Mouse (Mus musculus) neural tube, embryonic 15.5 days (tissue): ENCODE data around the gene Nsun5. TPM values are rescaled to one million over a fixed set of nuclear protein-coding genes. Genes with fewer than 3 reads are reported as not detected.
A peak's percentile ranks its signal among the peaks of the same experiment; 100 is the strongest.

Experiments
- ATAC-seq: fragments of 200-750 bp; cut with Nextera tagmentation; 2 replicates; pipeline ENCODE4 v1.8.0; 2017; ENCODE audit warnings: mild to moderate bottlenecking, moderate TSS enrichment, moderate library complexity; ENCODE audit not compliant: low FRiP score
- H3K27ac ChIP-seq: fragments of 300-500 bp; sonication (generic); replicated peaks from 2 replicates; pipeline ENCODE4 v1.5.1; 2015; ENCODE audit warnings: mild to moderate bottlenecking, inconsistent platforms
- H3K27me3 ChIP-seq: fragments of 300-500 bp; sonication (generic); replicated peaks from 2 replicates; pipeline ENCODE4 v1.6.1; 2015; ENCODE audit warnings: inconsistent platforms
- H3K36me3 ChIP-seq: fragments of 300-500 bp; sonication (generic); 2 replicates; pipeline ENCODE4 v1.6.1; 2015; ENCODE audit warnings: inconsistent platforms
- H3K4me1 ChIP-seq: fragments of 300-500 bp; sonication (generic); 2 replicates; pipeline ENCODE4 v1.6.1; 2015; ENCODE audit warnings: inconsistent platforms
- H3K4me2 ChIP-seq: fragments of 300-500 bp; sonication (generic); 2 replicates; pipeline ENCODE4 v1.6.1; 2015; ENCODE audit warnings: inconsistent platforms, mild to moderate bottlenecking, moderate library complexity
- H3K4me3 ChIP-seq: fragments of 300-500 bp; sonication (generic); replicated peaks from 2 replicates; pipeline ENCODE4 v1.5.1; 2015; ENCODE audit warnings: mild to moderate bottlenecking, inconsistent platforms
- H3K9ac ChIP-seq: fragments of 300-500 bp; sonication (generic); replicated peaks from 2 replicates; pipeline ENCODE4 v1.6.1; 2015; ENCODE audit warnings: mild to moderate bottlenecking, inconsistent platforms
- H3K9me3 ChIP-seq: fragments of 300-500 bp; sonication (generic); replicated peaks from 2 replicates; pipeline ENCODE4 v1.6.1; 2016; ENCODE audit warnings: inconsistent platforms
- WGBS: fragments of 180-500 bp; shearing (Covaris S2); methylation state at CpG from one replicate; pipeline ENCODE4 v1.1.7; 2015; ENCODE audit warnings: mixed read lengths; 5-methylcytosine and 5-hydroxymethylcytosine counted together
- polyA plus RNA-seq: library from polyadenylated mRNA; unstranded; fragments of >200 nt; fragmentation: Nextera tagmentation; extraction: Ambion mirVana; gene quantifications from 2 replicates; pipeline ENCODE4 v1.2.1, GENCODE M21; 2015

Nsun5 gene
- 29.4 and 31.8 TPM in 2 replicates for polyA plus RNA-seq

GRCm38 (mm10) chr5:135369787-135370654 is at the start of gene Nsun5:
Gene Nsun5, plus strand, starts transcription at chr5:135369953.
- H3K36me3 ChIP-seq, result peaks cover 31% of the 10 kb centered on the region
- peak within 1 kb of the TSS; percentile 84 for H3K9ac ChIP-seq
- peak within 1 kb of the TSS; percentile 94 for H3K4me3 ChIP-seq
- under 1% methylated on average over 61 of the region's 64 CpGs for WGBS
- peak within 1 kb of the TSS; percentile 76 for H3K4me2 ChIP-seq
- peak; percentile 79 for ATAC-seq
- H3K4me1 ChIP-seq, result peaks cover 19% of the 10 kb centered on the region
- no peaks in the 10 kb centered on the region for H3K9me3 ChIP-seq
- H3K27me3 ChIP-seq, result no peaks in the 10 kb centered on the region
- peak within 1 kb of the TSS; percentile 82 for H3K27ac ChIP-seq

GRCm38 (mm10) chr5:135322197-135322596 is 47.6 kb upstream of the Nsun5 start:
- no peak overlapping the region for H3K4me2 ChIP-seq
- no peak overlapping the region for H3K9ac ChIP-seq
- no peaks in the 10 kb centered on the region for H3K9me3 ChIP-seq
- H3K27me3 ChIP-seq, result no peaks in the 10 kb centered on the region
- H3K27ac ChIP-seq, result no peak overlapping the region
- H3K4me3 ChIP-seq, result no peak overlapping the region
- H3K4me1 ChIP-seq, result no peaks in the 10 kb centered on the region
- 91% methylated on average over 1 of the region's 1 CpGs for WGBS
- ATAC-seq, result no peak
- H3K36me3 ChIP-seq, result no peaks in the 10 kb centered on the region

GRCm38 (mm10) chr5:135326121-135326659 is 43.6 kb upstream of the Nsun5 start:
- ATAC-seq, result no peak
- H3K9ac ChIP-seq, result no peak overlapping the region
- no peaks in the 10 kb centered on the region for H3K36me3 ChIP-seq
- no peaks in the 10 kb centered on the region for H3K4me1 ChIP-seq
- H3K4me3 ChIP-seq, result no peak overlapping the region
- no peak overlapping the region for H3K4me2 ChIP-seq
- no peak overlapping the region for H3K27ac ChIP-seq
- 19% methylated on average over 3 of the region's 3 CpGs for WGBS
- no peaks in the 10 kb centered on the region for H3K27me3 ChIP-seq
- no peaks in the 10 kb centered on the region for H3K9me3 ChIP-seq

GRCm38 (mm10) chr5:135329471-135329870 is 40.3 kb upstream of the Nsun5 start:
- no peak overlapping the region for H3K4me3 ChIP-seq
- H3K27me3 ChIP-seq, result no peaks in the 10 kb centered on the region
- H3K4me2 ChIP-seq, result no peak overlapping the region
- ATAC-seq, result no peak
- H3K9me3 ChIP-seq, result no peaks in the 10 kb centered on the region
- H3K4me1 ChIP-seq, result no peaks in the 10 kb centered on the region
- H3K27ac ChIP-seq, result no peak overlapping the region
- 88% methylated on average over 4 of the region's 4 CpGs for WGBS
- no peaks in the 10 kb centered on the region for H3K36me3 ChIP-seq
- H3K9ac ChIP-seq, result no peak overlapping the region

DNA sequence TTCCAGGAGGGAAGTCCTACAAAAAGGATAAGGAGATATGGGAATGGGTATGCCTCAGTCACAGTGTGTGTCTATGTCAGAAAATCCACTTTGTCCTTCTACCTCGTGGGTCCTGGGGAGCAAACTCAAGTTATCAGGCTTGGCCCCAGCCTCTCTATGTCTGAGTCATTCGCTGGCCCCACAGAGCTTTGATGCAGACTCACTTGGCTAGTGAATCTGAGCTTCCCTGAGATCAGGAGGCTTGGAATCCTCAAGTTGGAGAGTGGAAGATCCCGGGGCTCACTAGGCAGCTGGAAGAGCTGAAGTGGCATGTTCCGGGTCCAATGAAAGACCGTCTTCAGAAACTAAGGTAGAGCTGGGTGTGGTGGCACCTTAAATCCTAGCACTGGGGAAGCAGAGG is 39.6 kb upstream of the Nsun5 start:
- ATAC-seq, result no peak
- H3K9me3 ChIP-seq, result no peaks in the 10 kb centered on the region
- WGBS, result 83% methylated on average over 5 of the region's 5 CpGs

DNA sequence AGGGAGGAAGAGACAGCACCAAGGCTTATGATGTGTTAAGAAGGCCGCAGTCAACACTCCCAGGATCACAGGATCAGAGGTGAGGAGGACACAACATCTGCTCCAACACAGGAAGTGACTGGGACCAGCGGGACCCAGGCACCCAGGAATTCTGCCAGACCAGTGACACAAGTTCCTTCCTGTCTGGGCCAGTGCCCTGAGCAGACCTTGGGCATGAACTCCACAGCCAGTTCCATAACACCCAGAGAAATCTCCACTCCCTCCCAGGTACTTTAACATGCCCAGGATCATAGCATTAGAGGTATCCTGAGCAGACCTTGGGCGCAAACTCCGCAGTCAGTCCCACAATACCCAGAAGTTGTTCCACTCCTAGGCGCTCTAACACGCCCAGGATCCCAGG is 38.6 kb upstream of the Nsun5 start:
- Histone ChIP-seq H3K4me2 (no peak overlapping the region), H3K4me1 (no peaks in the 10 kb centered on the region), H3K27me3 (no peaks in the 10 kb centered on the region), H3K9me3 (no peaks in the 10 kb centered on the region), H3K36me3 (no peaks in the 10 kb centered on the region), H3K4me3 (no peak overlapping the region), H3K9ac (no peak overlapping the region), H3K27ac (no peak overlapping the region)
- 84% methylated on average over 6 of the region's 6 CpGs for WGBS
- ATAC-seq, result no peak

More for the DNA sequence above, 39.6 kb upstream of the Nsun5 start:
- Histone ChIP-seq H3K36me3 (no peaks in the 10 kb centered on the region), H3K27ac (no peak overlapping the region), H3K9ac (no peak overlapping the region), H3K4me3 (no peak overlapping the region), H3K27me3 (no peaks in the 10 kb centered on the region), H3K4me1 (no peaks in the 10 kb centered on the region), H3K4me2 (no peak overlapping the region)

DNA sequence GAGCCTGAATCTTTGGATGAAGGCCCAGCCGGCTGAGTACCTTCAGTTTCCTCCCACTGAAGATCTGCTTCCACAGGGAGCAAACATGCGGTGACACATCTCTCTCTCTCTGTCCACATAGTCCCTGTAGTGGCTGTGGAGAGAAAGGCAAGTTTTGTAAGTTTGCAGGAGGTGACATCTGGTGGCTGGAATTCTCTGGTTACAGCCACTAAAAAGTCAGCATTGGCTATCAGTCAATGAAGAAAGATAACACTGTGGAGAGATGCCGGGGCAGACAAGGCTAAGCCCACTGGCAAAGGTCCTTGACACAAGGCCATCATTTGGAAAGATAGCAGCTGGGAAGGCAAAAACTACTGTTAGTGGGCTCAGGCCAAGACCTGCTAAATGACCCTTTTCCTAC is 32.2 kb upstream of the Nsun5 start:
- no peaks in the 10 kb centered on the region for H3K4me1 ChIP-seq
- 71% methylated on average over 3 of the region's 3 CpGs for WGBS
- no peaks in the 10 kb centered on the region for H3K9me3 ChIP-seq
- no peaks in the 10 kb centered on the region for H3K36me3 ChIP-seq
- no peak overlapping the region for H3K4me3 ChIP-seq
- H3K27ac ChIP-seq, result no peak overlapping the region
- H3K27me3 ChIP-seq, result no peaks in the 10 kb centered on the region
- no peak overlapping the region for H3K4me2 ChIP-seq
- H3K9ac ChIP-seq, result no peak overlapping the region
- ATAC-seq, result no peak

DNA sequence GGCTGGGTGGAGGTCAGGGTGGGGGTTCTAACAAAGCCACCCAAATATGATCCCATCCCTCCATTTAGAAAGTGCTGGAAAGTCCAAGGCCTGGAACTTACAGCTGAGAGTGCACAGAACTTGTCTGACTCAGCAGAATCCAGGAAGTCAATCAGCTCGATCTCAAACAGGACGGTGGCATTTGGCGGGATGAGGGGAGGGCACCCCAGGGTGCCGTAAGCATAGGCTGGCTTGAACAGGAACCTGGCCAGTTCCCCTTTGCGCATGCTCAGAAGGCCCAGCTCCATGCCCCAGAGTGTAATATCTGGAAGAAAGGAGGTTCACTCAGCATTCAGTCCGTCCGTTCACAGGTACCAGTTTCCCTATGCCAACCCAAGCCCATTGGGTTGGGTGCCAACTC is 23.8 kb upstream of the Nsun5 start:
- Histone ChIP-seq H3K4me1 (no peaks in the 10 kb centered on the region), H3K36me3 (no peaks in the 10 kb centered on the region), H3K27me3 (no peaks in the 10 kb centered on the region), H3K9ac (no peak overlapping the region), H3K9me3 (no peaks in the 10 kb centered on the region), H3K4me3 (no peak overlapping the region), H3K27ac (no peak overlapping the region), H3K4me2 (no peak overlapping the region)
- 76% methylated on average over 7 of the region's 7 CpGs for WGBS
- ATAC-seq, result no peak

GRCm38 (mm10) chr5:135346430-135346829 is 23.3 kb upstream of the Nsun5 start:
- no peak for ATAC-seq
- 25% methylated on average over 1 of the region's 1 CpGs for WGBS
- Histone ChIP-seq H3K9ac (no peak overlapping the region), H3K4me1 (no peaks in the 10 kb centered on the region), H3K27me3 (no peaks in the 10 kb centered on the region), H3K4me2 (no peak overlapping the region), H3K4me3 (no peak overlapping the region), H3K27ac (no peak overlapping the region), H3K9me3 (no peaks in the 10 kb centered on the region), H3K36me3 (no peaks in the 10 kb centered on the region)

GRCm38 (mm10) chr5:135347511-135348011 is 22.2 kb upstream of the Nsun5 start:
- 78% methylated on average over 4 of the region's 4 CpGs for WGBS
- Histone ChIP-seq H3K4me1 (no peaks in the 10 kb centered on the region), H3K9me3 (no peaks in the 10 kb centered on the region), H3K9ac (no peak overlapping the region), H3K4me2 (no peak overlapping the region), H3K27me3 (0 out of 2 replicates have a peak, but pooled peaks cover 3% of the 10 kb centered on the region), H3K4me3 (no peak overlapping the region), H3K27ac (no peak overlapping the region), H3K36me3 (no peaks in the 10 kb centered on the region)
- ATAC-seq, result no peak

- 90% methylated on average over 35 of the region's 35 CpGs for WGBS
- H3K4me3 ChIP-seq, result no peak within 1 kb of the TSS
These were observed 19.9 kb upstream of the Nsun5 start, which contains the start of gene Fkbp6 for GRCm38 (mm10) chr5:135349862-135350261. Gene Fkbp6, minus strand, starts transcription at chr5:135350044.

GRCm38 (mm10) chr5:135351606-135352005 is 18.1 kb upstream of the Nsun5 start:
- Histone ChIP-seq H3K9me3 (no peaks in the 10 kb centered on the region), H3K9ac (no peak overlapping the region), H3K4me3 (no peak overlapping the region), H3K4me1 (no peaks in the 10 kb centered on the region), H3K36me3 (no peaks in the 10 kb centered on the region), H3K4me2 (no peak overlapping the region), H3K27me3 (peaks cover 18% of the 10 kb centered on the region), H3K27ac (no peak overlapping the region)
- 90% methylated on average over 13 of the region's 13 CpGs for WGBS
- no peak for ATAC-seq

More at GRCm38 (mm10) chr5:135349862-135350261, 19.9 kb upstream of the Nsun5 start, which contains the start of gene Fkbp6:
- Histone ChIP-seq H3K36me3 (no peaks in the 10 kb centered on the region), H3K4me2 (no peak within 1 kb of the TSS), H3K27ac (no peak within 1 kb of the TSS), H3K27me3 (peaks cover 14% of the 10 kb centered on the region), H3K9me3 (no peaks in the 10 kb centered on the region), H3K9ac (no peak within 1 kb of the TSS), H3K4me1 (no peaks in the 10 kb centered on the region)
- ATAC-seq, result no peak
